Mouse (Mus musculus) right cerebral cortex, adult 18-20 months (tissue): ENCODE measurements around the gene Zfp616.

Source experiments
- DNase-seq: peaks from one replicate; pipeline ENCODE4 v3.0.0; 2022; ENCODE audit warnings: mixed read lengths

Gene Zfp616

DNA sequence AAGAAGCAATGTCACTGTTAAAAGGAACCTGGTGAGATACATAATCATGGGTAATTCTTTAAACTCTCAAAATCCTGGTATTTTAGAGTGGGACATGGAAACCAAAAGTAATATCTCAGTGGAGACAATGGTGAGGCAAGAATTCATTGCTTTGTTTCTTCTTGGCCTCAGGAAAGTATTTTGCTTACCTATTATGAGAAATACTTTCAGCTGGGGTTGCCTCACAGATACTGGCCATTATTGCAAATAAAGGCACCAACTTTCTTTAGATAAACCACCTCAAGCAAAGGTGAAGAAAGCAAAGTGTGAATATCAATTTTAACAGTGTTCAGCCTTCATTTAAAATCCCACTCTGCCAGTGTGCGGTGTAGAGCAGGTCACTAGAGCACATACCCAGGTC is at the start of gene Zfp616:
Zfp616 (plus strand) TSS at position 301 of the 400 bp plus-strand sequence.
- no peak for DNase-seq

DNA sequence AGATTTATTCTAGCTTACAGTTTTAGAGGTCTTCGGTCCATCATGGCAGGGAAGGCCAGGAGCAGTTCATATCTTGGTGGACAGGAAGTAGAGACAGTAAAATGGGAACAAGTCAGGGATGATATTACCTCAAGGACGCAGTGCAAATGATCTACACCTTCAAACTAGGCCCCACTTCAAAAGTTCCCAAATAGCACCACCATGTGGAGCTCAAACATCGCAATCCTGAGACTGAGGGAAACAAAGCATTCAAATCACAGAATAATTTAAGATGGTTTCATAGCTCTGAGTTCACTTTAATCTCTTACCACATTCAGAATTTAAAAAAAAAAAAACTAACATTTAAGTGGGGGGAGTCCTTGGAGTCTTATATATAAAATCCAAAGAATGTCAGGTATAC is 18.4 kb upstream of the Zfp616 start:
- no peak for DNase-seq

DNA sequence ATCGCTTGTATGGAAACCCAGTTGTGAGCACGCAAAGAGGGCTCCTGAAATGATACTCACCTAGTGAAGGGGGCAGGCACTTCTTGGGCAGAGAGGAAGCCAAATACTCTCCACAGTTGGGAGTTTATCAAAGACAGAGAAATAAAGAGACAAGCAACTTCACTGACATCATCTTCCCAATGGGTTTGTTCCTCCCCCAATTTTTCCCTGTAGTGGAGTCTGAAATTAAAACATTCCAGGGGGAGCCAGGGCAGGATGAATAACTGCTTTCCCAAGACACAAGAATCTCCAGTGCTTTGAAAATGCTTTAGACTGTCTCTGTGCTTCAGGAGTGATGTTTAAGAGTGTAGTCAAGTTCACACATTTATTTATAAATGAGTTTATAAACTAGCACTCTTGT is 13.3 kb upstream of the Zfp616 start, which contains the start of the genes Olfr139 and Olfr399:
Olfr139 (minus strand) TSS at position 101 of the 400 bp plus-strand sequence.
Olfr399 (minus strand) TSS at position 165 of the 400 bp plus-strand sequence.
- no peak for DNase-seq

- DNase-seq: no peak
Observed at GRCm38 (mm10) chr11:74100724-74101123, 31.0 kb downstream of the Zfp616 start.

DNA sequence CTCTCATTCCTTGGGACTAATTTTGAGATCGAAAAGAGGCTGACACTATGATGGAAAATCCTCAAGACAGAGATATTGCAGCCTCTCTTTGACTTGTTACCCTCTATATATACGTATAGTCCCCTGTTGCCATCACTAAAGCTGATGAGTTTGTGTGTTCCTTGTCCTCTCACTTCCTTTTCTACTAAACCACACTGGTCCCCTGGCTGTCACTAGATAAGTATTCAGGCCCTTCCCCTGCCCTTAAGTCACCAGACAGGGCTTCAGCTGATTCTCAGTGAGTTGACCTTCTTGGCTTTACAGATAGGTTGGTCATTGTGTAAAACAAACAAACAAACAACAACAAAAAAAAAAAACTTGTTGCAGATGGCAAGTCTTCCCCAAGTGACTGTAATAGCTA is 31.8 kb downstream of the Zfp616 start:
- no peak for DNase-seq

DNA sequence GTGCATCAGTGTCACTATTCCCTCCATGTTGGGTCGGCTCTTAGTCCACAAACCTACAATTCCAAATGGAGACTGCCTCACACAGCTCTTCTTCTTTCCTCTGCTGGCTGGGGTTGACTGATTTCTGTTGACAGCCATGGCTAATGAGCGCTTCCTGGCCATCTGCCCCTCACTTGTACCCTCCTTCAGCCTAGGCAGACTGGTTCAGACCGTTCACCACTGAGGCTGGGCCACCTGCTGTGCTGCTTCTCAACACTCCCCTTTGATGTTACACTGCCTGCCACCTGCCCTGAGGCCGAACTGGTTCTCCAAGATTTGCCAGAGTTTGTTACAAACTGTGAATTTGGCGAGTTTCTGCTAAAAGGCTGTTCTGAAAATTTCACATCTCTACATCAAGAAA is 35.3 kb downstream of the Zfp616 start:
- DNase-seq: no peak

GRCm38 (mm10) chr11:74113412-74113811 is 43.7 kb downstream of the Zfp616 start, which contains the start of gene Olfr401:
TSS of gene Olfr401 (plus strand) at chr11:74113712.
- no peak for DNase-seq
